Mouse (Mus musculus) hindbrain, postnatal 0 days (tissue): ENCODE results near the gene 4930486L24Rik. TPM values are rescaled to one million over a fixed set of nuclear protein-coding genes. Genes with fewer than 3 reads are reported as not detected.

ENCODE experiments used
- ATAC-seq: fragments of 200-750 bp; cut with Nextera tagmentation; 2 replicates; pipeline ENCODE4 v1.8.0; 2017; ENCODE audit warnings: mild to moderate bottlenecking, moderate TSS enrichment, moderate library complexity
- DNase-seq: peaks from one replicate; pipeline ENCODE4 v3.0.0-alpha.2; 2015; ENCODE audit warnings: low spot score
- H3K27ac ChIP-seq: fragments of 300-500 bp; sonication (generic); 2 replicates; pipeline ENCODE4 v1.5.1; 2014; ENCODE audit warnings: mild to moderate bottlenecking
- H3K27me3 ChIP-seq: fragments of 300-500 bp; sonication (generic); 2 replicates; pipeline ENCODE4 v1.6.1; 2014; ENCODE audit warnings: low read length, mixed read lengths; ENCODE audit not compliant: insufficient read depth
- H3K36me3 ChIP-seq: fragments of 300-500 bp; sonication (generic); 2 replicates; pipeline ENCODE4 v1.6.1; 2014; ENCODE audit warnings: low read length, mixed read lengths; ENCODE audit not compliant: insufficient read depth
- H3K4me1 ChIP-seq: fragments of 300-500 bp; sonication (generic); 2 replicates; pipeline ENCODE4 v1.6.1; 2014; ENCODE audit warnings: antibody characterized with exemption, low read length, mixed read lengths; ENCODE audit not compliant: insufficient read depth
- H3K4me2 ChIP-seq: fragments of 300-500 bp; sonication (generic); 2 replicates; pipeline ENCODE4 v1.6.1; 2014; ENCODE audit warnings: low read depth, mild to moderate bottlenecking, low read length, moderate library complexity, mixed read lengths
- H3K4me3 ChIP-seq: fragments of 300-500 bp; sonication (generic); 2 replicates; pipeline ENCODE4 v1.5.1; 2014; ENCODE audit warnings: low read length
- H3K9ac ChIP-seq: fragments of 300-500 bp; sonication (generic); replicated peaks from 2 replicates; pipeline ENCODE4 v1.6.1; 2014; ENCODE audit warnings: mild to moderate bottlenecking, low read length, moderate library complexity, mixed read lengths
- H3K9me3 ChIP-seq: fragments of 300-500 bp; sonication (generic); 2 replicates; pipeline ENCODE4 v1.6.1; 2016; ENCODE audit warnings: low read length, mixed read lengths
- CTCF ChIP-seq: IDR thresholded peaks from 2 replicates; pipeline ENCODE4 v1.5.1; 2016; ENCODE audit warnings: antibody characterized with exemption, control low read depth, low read depth
- WGBS: fragments of 180-500 bp; shearing (Covaris S2); extraction: QIAGEN DNeasy Blood & Tissue Kit; methylation state at CpG from one replicate; pipeline ENCODE4 v1.1.7; 2014; 5-methylcytosine and 5-hydroxymethylcytosine counted together
- polyA plus RNA-seq: library from polyadenylated mRNA; unstranded; fragments of >200 nt; fragmentation: Nextera tagmentation; extraction: Ambion mirVana; gene quantifications from 2 replicates; pipeline ENCODE4 v1.2.1, GENCODE M21; 2015
- total RNA-seq: library from RNA; depleted of rRNA; stranded (reverse); fragments of >200 nt; gene quantifications from 2 replicates; pipeline ENCODE4 v1.2.3, GENCODE M21; 2014

The 4930486L24Rik gene
- total and polyA plus RNA-seq, 2 experiments from 2014 or later = 0.68 TPM; not detected in 1

GRCm38 (mm10) chr13:60848241-60849120, 15.8 kb downstream of the 4930486L24Rik start:
- no peak for DNase-seq
- H3K36me3 ChIP-seq = no peaks in the 10 kb centered on the region
- H3K9ac ChIP-seq = no peak overlapping the region
- no peak for ATAC-seq
- 83% methylated on average over 4 of the region's 4 CpGs for WGBS
- TF ChIP-seq CTCF = no peak
- H3K27ac ChIP-seq = no peak overlapping the region
- no peak overlapping the region for H3K4me3 ChIP-seq
- H3K4me2 ChIP-seq = no peak overlapping the region
- H3K9me3 ChIP-seq = no peaks in the 10 kb centered on the region
- H3K27me3 ChIP-seq = no peaks in the 10 kb centered on the region
- H3K4me1 ChIP-seq = no peaks in the 10 kb centered on the region

GRCm38 (mm10) chr13:60843153-60843552, 21.1 kb downstream of the 4930486L24Rik start:
- no peak for TF ChIP-seq CTCF

GRCm38 (mm10) chr13:60842703-60843102, 21.6 kb downstream of the 4930486L24Rik start:
- no peaks in the 10 kb centered on the region for H3K4me1 ChIP-seq
- no peak for TF ChIP-seq CTCF
- ATAC-seq (peak; percentile 56; the same call in 1 of the 2 replicates), DNase-seq (peak; percentile 3)
- H3K36me3 ChIP-seq = no peaks in the 10 kb centered on the region
- no peaks in the 10 kb centered on the region for H3K27me3 ChIP-seq
- H3K9ac ChIP-seq = no peak overlapping the region
- no peak overlapping the region for H3K27ac ChIP-seq
- no peak overlapping the region for H3K4me2 ChIP-seq
- H3K9me3 ChIP-seq = no peaks in the 10 kb centered on the region
- no peak overlapping the region for H3K4me3 ChIP-seq
- WGBS = 76% methylated on average over 6 of the region's 6 CpGs

More at GRCm38 (mm10) chr13:60843153-60843552, 21.1 kb downstream of the 4930486L24Rik start:
- WGBS = 73% methylated on average over 8 of the region's 8 CpGs
- Histone ChIP-seq H3K36me3 (no peaks in the 10 kb centered on the region), H3K9me3 (no peaks in the 10 kb centered on the region), H3K9ac (no peak overlapping the region), H3K27me3 (no peaks in the 10 kb centered on the region), H3K4me2 (no peak overlapping the region), H3K4me3 (no peak overlapping the region), H3K4me1 (no peaks in the 10 kb centered on the region), H3K27ac (no peak overlapping the region)
- ATAC-seq (no peak), DNase-seq (no peak)

- Histone ChIP-seq H3K4me1 (no peaks in the 10 kb centered on the region), H3K9ac (no peak overlapping the region), H3K36me3 (no peaks in the 10 kb centered on the region), H3K27ac (no peak overlapping the region), H3K27me3 (no peaks in the 10 kb centered on the region), H3K4me3 (no peak overlapping the region), H3K9me3 (no peaks in the 10 kb centered on the region), H3K4me2 (no peak overlapping the region)
- WGBS = 72% methylated on average over 2 of the region's 2 CpGs
- ATAC-seq = no peak
- no peak for TF ChIP-seq CTCF
- DNase-seq = no peak
Observed at GRCm38 (mm10) chr13:60839353-60839902, 24.8 kb downstream of the 4930486L24Rik start.

- ATAC-seq = no peak
- DNase-seq = no peak
- 67% methylated on average over 3 of the region's 3 CpGs for WGBS
Observed at GRCm38 (mm10) chr13:60826052-60826451, 38.2 kb downstream of the 4930486L24Rik start.

GRCm38 (mm10) chr13:60820486-60821175, 43.6 kb downstream of the 4930486L24Rik start:
- no peaks in the 10 kb centered on the region for H3K4me1 ChIP-seq
- DNase-seq = no peak
- H3K27ac ChIP-seq = no peak overlapping the region
- no peaks in the 10 kb centered on the region for H3K36me3 ChIP-seq
- ATAC-seq = no peak
- no peak overlapping the region for H3K4me3 ChIP-seq
- no peak overlapping the region for H3K4me2 ChIP-seq
- no peak for TF ChIP-seq CTCF
- H3K9ac ChIP-seq = no peak overlapping the region
- no peaks in the 10 kb centered on the region for H3K27me3 ChIP-seq
- WGBS = 76% methylated on average over 3 of the region's 3 CpGs
- no peaks in the 10 kb centered on the region for H3K9me3 ChIP-seq

More at GRCm38 (mm10) chr13:60826052-60826451, 38.2 kb downstream of the 4930486L24Rik start:
- H3K4me1 ChIP-seq = no peaks in the 10 kb centered on the region
- peak; percentile 55 for TF ChIP-seq CTCF
- H3K4me3 ChIP-seq = no peak overlapping the region
- H3K4me2 ChIP-seq = no peak overlapping the region
- no peaks in the 10 kb centered on the region for H3K9me3 ChIP-seq
- no peak overlapping the region for H3K9ac ChIP-seq
- H3K27me3 ChIP-seq = no peaks in the 10 kb centered on the region
- H3K27ac ChIP-seq = no peak overlapping the region
- no peaks in the 10 kb centered on the region for H3K36me3 ChIP-seq
